Mouse (Mus musculus): ENCODE measurements at regions not wholly inside any gene's neighbourhood (a gene's known extent, or its start where the extent isn't known, plus 50 kb on each side); places are given as distances from the start of the nearest gene placed in this dataset.
"Not testable (repeated sequence)": the region's sequence is repeated elsewhere in the genome, so short reads cannot be mapped to it uniquely, and the experiment has no call there.

DNA sequence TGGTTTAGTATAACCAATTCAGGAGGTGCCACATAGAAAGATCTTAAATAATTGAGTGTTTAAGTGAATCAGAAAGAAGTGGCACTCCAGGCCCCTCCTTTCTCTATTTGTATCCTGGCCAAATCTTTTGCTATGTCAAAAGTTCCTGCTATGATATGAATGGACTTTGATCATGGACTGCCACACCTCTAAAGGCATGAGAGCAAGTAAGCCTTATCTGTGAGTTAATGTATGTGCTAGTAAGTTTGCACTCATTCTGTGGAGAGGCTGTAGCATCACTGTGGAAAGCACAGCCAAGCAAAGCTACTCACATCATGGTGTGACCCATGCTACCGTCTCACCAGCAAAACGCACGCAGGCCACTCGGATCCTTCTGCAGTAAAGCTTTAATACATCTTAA lies 140.2 kb downstream of the Jrkl start:
- no peak for TF ChIP-seq ZNF384 (IDR thresholded peaks at IDR 0.05; ENCODE audit: low read depth, low read length)
- in situ Hi-C loops (cut with MboI; ENCODE audit: low sequenced_read_pairs in 2 of 2, unreplicated experiment in 2 of 2) = no loop called here
- Histone ChIP-seq H3K9ac (ENCODE audit: insufficient read depth, low read depth, low read length, poor library complexity, severe bottlenecking) (no peak overlapping the region), H3K27ac (ENCODE audit: insufficient read depth, low read depth, low read length, poor library complexity, severe bottlenecking) (no peak overlapping the region), H3K9me3 (ENCODE audit: control insufficient read depth, insufficient read depth, low read depth, low read length) (no peaks in the 10 kb centered on the region), H3K4me1 (ENCODE audit: control insufficient read depth in 2 of 2, insufficient read depth in 2 of 2, low read length in 2 of 2, poor library complexity in 1 of 2) (no peaks in the 10 kb centered on the region), H3K36me3 (ENCODE audit: control insufficient read depth, insufficient read depth, low read length, poor library complexity, severe bottlenecking) (no peaks in the 10 kb centered on the region), H3K4me3 (ENCODE audit: insufficient read depth in 1 of 2, low read depth in 1 of 2, low read length in 2 of 2, poor library complexity in 1 of 2, severe bottlenecking in 1 of 2) (no peak overlapping the region)
- no peak for DNase-seq (ENCODE audit: low read depth, low spot score)

DNA sequence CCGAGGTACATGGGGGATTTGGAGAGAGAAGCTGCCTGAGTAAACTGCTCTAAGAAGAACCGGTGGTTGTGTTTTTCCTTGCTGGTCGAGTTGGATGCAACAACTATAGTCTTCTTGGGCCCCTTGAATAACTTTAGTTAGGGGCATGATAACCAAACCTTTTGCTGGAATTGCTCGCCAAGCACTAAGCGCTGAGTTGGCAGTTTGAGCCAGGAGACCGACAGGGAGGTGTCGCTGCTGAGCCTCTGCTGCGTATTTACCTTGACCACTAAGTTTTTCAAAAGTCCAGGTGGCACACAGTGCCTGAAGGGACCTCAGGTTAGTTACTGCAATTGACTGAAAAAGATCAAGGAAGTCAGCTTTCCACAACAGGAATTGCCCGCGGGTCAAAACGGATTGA lies 162.0 kb downstream of the Jrkl start:
- H3K36me3 ChIP-seq (ENCODE audit: control insufficient read depth, insufficient read depth, low read length, poor library complexity, severe bottlenecking) = no peaks in the 10 kb centered on the region
- H3K9me3 ChIP-seq (ENCODE audit: control insufficient read depth, insufficient read depth, low read depth, low read length) = no peaks in the 10 kb centered on the region
- H3K9ac ChIP-seq (ENCODE audit: insufficient read depth, low read depth, low read length, poor library complexity, severe bottlenecking) = no peak overlapping the region
- peak overlapping the region in 1 of 2 experiments; percentile 27; a peak in 2 of 4 replicates for H3K4me3 ChIP-seq (ENCODE audit: insufficient read depth in 1 of 2, low read depth in 1 of 2, low read length in 2 of 2, poor library complexity in 1 of 2, severe bottlenecking in 1 of 2)
- no peaks in the 10 kb centered on the region for H3K4me1 ChIP-seq (ENCODE audit: control insufficient read depth in 2 of 2, insufficient read depth in 2 of 2, low read length in 2 of 2, poor library complexity in 1 of 2)
- DNase-seq (ENCODE audit: low read depth, low spot score) = no peak
- TF ChIP-seq MAFK (IDR thresholded peaks at IDR 0.05; ENCODE audit: insufficient read depth, low read depth, low read length) (peak; percentile 92), ZNF384 (IDR thresholded peaks at IDR 0.05; ENCODE audit: low read depth, low read length) (no peak), ZC3H11A (IDR thresholded peaks at IDR 0.05; ENCODE audit: borderline replicate concordance, low read depth, low read length) (no peak), HCFC1 (IDR thresholded peaks at IDR 0.05; ENCODE audit: borderline replicate concordance, insufficient read depth, low read length) (no peak), CHD2 (IDR thresholded peaks at IDR 0.05; ENCODE audit: low read depth, low read length) (no peak)
- no peak overlapping the region for H3K27ac ChIP-seq (ENCODE audit: insufficient read depth, low read depth, low read length, poor library complexity, severe bottlenecking)
- in situ Hi-C loops (cut with MboI; ENCODE audit: low sequenced_read_pairs in 2 of 2, unreplicated experiment in 2 of 2) = no loop called here

DNA sequence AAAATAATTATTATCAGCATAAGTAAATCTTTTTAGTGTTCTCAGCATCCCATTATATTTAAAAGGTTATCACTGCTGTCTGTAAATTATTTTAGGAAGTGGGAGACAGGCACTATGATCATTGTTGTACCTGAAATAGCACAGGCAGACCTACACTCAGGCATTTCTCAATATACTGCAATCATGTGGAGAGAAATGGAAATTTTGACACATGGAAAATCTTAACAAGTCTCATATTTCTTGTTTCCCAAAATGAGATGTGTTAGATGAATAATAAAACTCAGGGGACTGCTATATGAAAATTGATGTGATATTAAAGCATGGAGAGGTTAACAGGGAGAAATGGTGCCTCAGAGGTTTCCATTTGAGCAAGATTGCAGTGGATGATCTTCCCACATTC lies 196.6 kb downstream of the Jrkl start:
- Histone ChIP-seq H3K36me3 (ENCODE audit: control insufficient read depth, insufficient read depth, low read length, poor library complexity, severe bottlenecking) (no peaks in the 10 kb centered on the region), H3K4me3 (ENCODE audit: insufficient read depth in 1 of 2, low read depth in 1 of 2, low read length in 2 of 2, poor library complexity in 1 of 2, severe bottlenecking in 1 of 2) (no peak overlapping the region), H3K9me3 (ENCODE audit: control insufficient read depth, insufficient read depth, low read depth, low read length) (no peaks in the 10 kb centered on the region), H3K9ac (ENCODE audit: insufficient read depth, low read depth, low read length, poor library complexity, severe bottlenecking) (no peak overlapping the region), H3K27ac (ENCODE audit: insufficient read depth, low read depth, low read length, poor library complexity, severe bottlenecking) (no peak overlapping the region), H3K4me1 (ENCODE audit: control insufficient read depth in 2 of 2, insufficient read depth in 2 of 2, low read length in 2 of 2, poor library complexity in 1 of 2) (no peaks in the 10 kb centered on the region)
- no peak for DNase-seq (ENCODE audit: low read depth, low spot score)
- TF ChIP-seq HCFC1 (IDR thresholded peaks at IDR 0.05; ENCODE audit: borderline replicate concordance, insufficient read depth, low read length) = no peak
- no peak for TF ChIP-seq ZC3H11A (IDR thresholded peaks at IDR 0.05; ENCODE audit: borderline replicate concordance, low read depth, low read length)
- no peak for TF ChIP-seq ZNF384 (IDR thresholded peaks at IDR 0.05; ENCODE audit: low read depth, low read length)
- TF ChIP-seq MAFK (IDR thresholded peaks at IDR 0.05; ENCODE audit: insufficient read depth, low read depth, low read length) = no peak
- TF ChIP-seq CHD2 (IDR thresholded peaks at IDR 0.05; ENCODE audit: low read depth, low read length) = no peak
- in situ Hi-C loops (cut with MboI; ENCODE audit: low sequenced_read_pairs in 2 of 2, unreplicated experiment in 2 of 2) = no loop called here

DNA sequence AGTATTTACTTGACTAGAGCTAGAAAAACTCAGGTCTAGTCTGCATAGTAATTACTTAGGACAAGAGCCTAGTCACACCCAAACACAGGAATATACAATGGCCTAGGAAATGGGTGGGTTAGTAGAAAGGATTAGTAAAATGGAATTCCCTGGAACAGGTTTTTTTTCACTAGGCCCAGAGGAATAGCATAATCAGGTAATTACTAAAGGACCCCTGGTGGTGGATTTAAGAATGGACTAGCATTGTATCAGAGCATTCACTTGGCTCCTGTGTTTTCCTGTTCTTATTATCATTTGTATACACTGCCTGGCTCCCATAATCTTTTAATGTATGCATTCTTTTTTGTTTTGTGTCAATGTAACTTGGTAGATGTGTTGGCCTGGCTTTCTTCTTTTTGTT lies 226.6 kb downstream of the Jrkl start:
- in situ Hi-C loops (cut with MboI; ENCODE audit: low sequenced_read_pairs in 2 of 2, unreplicated experiment in 2 of 2) = no loop called here
- H3K4me3 ChIP-seq (ENCODE audit: insufficient read depth in 1 of 2, low read depth in 1 of 2, low read length in 2 of 2, poor library complexity in 1 of 2, severe bottlenecking in 1 of 2) = no peak overlapping the region
- H3K4me1 ChIP-seq (ENCODE audit: control insufficient read depth in 2 of 2, insufficient read depth in 2 of 2, low read length in 2 of 2, poor library complexity in 1 of 2) = no peaks in the 10 kb centered on the region
- no peak overlapping the region for H3K27ac ChIP-seq (ENCODE audit: insufficient read depth, low read depth, low read length, poor library complexity, severe bottlenecking)
- TF ChIP-seq ZNF384 (IDR thresholded peaks at IDR 0.05; ENCODE audit: low read depth, low read length) = 0 out of 2 replicates have a peak, but pooled peaks have one; percentile 45
- no peak for TF ChIP-seq MAFK (IDR thresholded peaks at IDR 0.05; ENCODE audit: insufficient read depth, low read depth, low read length)
- TF ChIP-seq CHD2 (IDR thresholded peaks at IDR 0.05; ENCODE audit: low read depth, low read length) = no peak
- TF ChIP-seq HCFC1 (IDR thresholded peaks at IDR 0.05; ENCODE audit: borderline replicate concordance, insufficient read depth, low read length) = no peak
- TF ChIP-seq ZC3H11A (IDR thresholded peaks at IDR 0.05; ENCODE audit: borderline replicate concordance, low read depth, low read length) = no peak
- H3K9me3 ChIP-seq (ENCODE audit: control insufficient read depth, insufficient read depth, low read depth, low read length) = no peaks in the 10 kb centered on the region
- peak; percentile 9 for DNase-seq (ENCODE audit: low read depth, low spot score)
- no peaks in the 10 kb centered on the region for H3K36me3 ChIP-seq (ENCODE audit: control insufficient read depth, insufficient read depth, low read length, poor library complexity, severe bottlenecking)
- no peak overlapping the region for H3K9ac ChIP-seq (ENCODE audit: insufficient read depth, low read depth, low read length, poor library complexity, severe bottlenecking)

DNA sequence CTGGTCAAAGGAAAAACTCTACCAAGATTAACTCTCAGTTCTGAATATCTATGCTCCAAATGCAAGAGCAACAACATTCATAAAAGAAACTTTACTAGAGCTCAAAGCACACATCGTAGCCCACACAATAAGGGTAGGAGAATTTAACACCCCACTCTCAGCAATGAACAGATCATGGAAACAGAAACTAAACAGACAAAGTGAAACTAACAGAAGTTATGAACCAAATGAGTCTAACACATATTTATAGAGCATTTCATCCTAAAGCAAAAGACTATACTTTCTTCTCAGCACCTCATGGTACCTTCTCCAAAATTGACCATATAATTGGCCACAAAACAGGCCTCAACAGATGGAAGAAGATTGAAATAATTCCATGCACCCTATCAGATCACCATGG lies 262.4 kb downstream of the Jrkl start:
- H3K9me3 ChIP-seq (ENCODE audit: control insufficient read depth, insufficient read depth, low read depth, low read length); in situ Hi-C loops (cut with MboI; ENCODE audit: low sequenced_read_pairs in 2 of 2, unreplicated experiment in 2 of 2); DNase-seq (ENCODE audit: low read depth, low spot score): not testable (repeated sequence)

More for the DNA sequence above, 262.4 kb downstream of the Jrkl start:
- H3K36me3 ChIP-seq (ENCODE audit: control insufficient read depth, insufficient read depth, low read length, poor library complexity, severe bottlenecking); H3K4me3 ChIP-seq (ENCODE audit: insufficient read depth in 1 of 2, low read depth in 1 of 2, low read length in 2 of 2, poor library complexity in 1 of 2, severe bottlenecking in 1 of 2); H3K27ac ChIP-seq (ENCODE audit: insufficient read depth, low read depth, low read length, poor library complexity, severe bottlenecking); H3K4me1 ChIP-seq (ENCODE audit: control insufficient read depth in 2 of 2, insufficient read depth in 2 of 2, low read length in 2 of 2, poor library complexity in 1 of 2); H3K9ac ChIP-seq (ENCODE audit: insufficient read depth, low read depth, low read length, poor library complexity, severe bottlenecking): not testable (repeated sequence)
